In genomic region chr4:150406320-150406719, GRCm38 (mm10) we compare ENCODE assay signal across 10 mouse cellular contexts.
A peak's percentile ranks its signal among the peaks of the same experiment; 100 is the strongest.
DNase-seq lines count a peak whose midpoint lies in the region; ATAC-seq and TF ChIP-seq lines count a peak whose summit lies in the region.
"Had no signal": no experiment of that assay in that cellular context is flagged by ENCODE, and none has a peak within 500 bp of the region (broad histone marks: within the 10 kb centered on the region; RNA-seq: fewer than 3 reads in every experiment).

No protein-coding gene starts in this region.

- TF ChIP-seq CTCF in lung, postnatal 0 days (IDR thresholded peaks at IDR 0.05) = 0 out of 2 replicates have a peak, but pooled peaks have one; percentile 11

- ATAC-seq in lung, postnatal 0 days = no peak
- ATAC-seq in activated CD4-positive, CD25-positive, alpha-beta regulatory T cell, adult 4 months = peak; percentile 66
- ATAC-seq in liver, embryonic 13.5 days (ENCODE audit: low read depth) = peak; percentile 68

- H3K27ac ChIP-seq in lung, postnatal 0 days (ENCODE audit: low read length) = no peak overlapping the region
- H3K27ac ChIP-seq in liver, embryonic 13.5 days = peak overlapping the region; percentile 16; the same call in 1 of the 2 replicates

- no peak overlapping the region; the same call in 1 of the 2 replicates for H3K4me2 ChIP-seq in lung, postnatal 0 days (replicated peaks; ENCODE audit: low read depth, low read length)
- peak overlapping the region; percentile 52 for H3K4me2 ChIP-seq in liver, embryonic 13.5 days

- H3K36me3 ChIP-seq in lung, postnatal 0 days (ENCODE audit: insufficient read depth, low read length) = no peaks in the 10 kb centered on the region; the same call in 1 of the 2 replicates
- peaks cover 11% of the 10 kb centered on the region; the same call in 1 of the 2 replicates for H3K36me3 ChIP-seq in liver, embryonic 13.5 days

- DNase-seq in cerebellum, adult 9-10 months = peak; percentile 60
- no peak for DNase-seq in cerebellum, postnatal 4 days (ENCODE audit: low spot score in 2 of 2)
- DNase-seq in lung, postnatal 0 days (ENCODE audit: low spot score) = no peak
- no peak for DNase-seq in lung, postnatal 4 days
- DNase-seq in liver, embryonic 13.5 days = peak; percentile 62
- no peak for DNase-seq in left cerebral cortex, postnatal 10 days (ENCODE audit: extremely low spot score in 1 of 2, low spot score in 2 of 2)
- no peak for DNase-seq in ovary, postnatal 10 days (ENCODE audit: low spot score)
- DNase-seq: adrenal gland, adult 2 months; kidney, adult 9 months had no signal

- no peak for TF ChIP-seq EP300 in lung, postnatal 0 days (IDR thresholded peaks at IDR 0.05)

- H3K4me3 ChIP-seq in lung, postnatal 0 days (ENCODE audit: low read depth, low read length) = no peak overlapping the region
- H3K4me3 ChIP-seq in liver, embryonic 13.5 days (replicated peaks) = peak overlapping the region; percentile 14; the same call in 1 of the 2 replicates

- intact Hi-C loops in left cerebral cortex, postnatal 10 days (cut with DNase I) = loop anchor here (5.0 kb wide), 1 partner anchor 34 kb away; no protein-coding TSS in a partner anchor

- H3K9me3 ChIP-seq in lung, postnatal 0 days (ENCODE audit: low read length) = no peaks in the 10 kb centered on the region
- H3K9me3 ChIP-seq in liver, embryonic 13.5 days (replicated peaks) = no peaks in the 10 kb centered on the region

- no peaks in the 10 kb centered on the region for H3K27me3 ChIP-seq in lung, postnatal 0 days (replicated peaks; ENCODE audit: insufficient read depth, low read length)
- no peaks in the 10 kb centered on the region for H3K27me3 ChIP-seq in liver, embryonic 13.5 days

- peaks cover 26% of the 10 kb centered on the region; the same call in 1 of the 2 replicates for H3K4me1 ChIP-seq in lung, postnatal 0 days (ENCODE audit: insufficient read depth, low read depth, low read length)
- H3K4me1 ChIP-seq in liver, embryonic 13.5 days (replicated peaks) = peaks cover 59% of the 10 kb centered on the region

- WGBS in lung, postnatal 0 days = 52% methylated on average over 21 of the region's 21 CpGs
- WGBS in liver, embryonic 13.5 days (ENCODE audit: insufficient replicate concordance) = 27% methylated on average over 21 of the region's 21 CpGs

- H3K9ac ChIP-seq in lung, postnatal 0 days (replicated peaks; ENCODE audit: low read depth) = no peak overlapping the region
- peak overlapping the region; percentile 50 for H3K9ac ChIP-seq in liver, embryonic 13.5 days

Comparison
In these comparisons a context has a peak if more than half of its experiments do, and no peak if none do; other contexts are left out.
1. DNase-seq: peak in cerebellum, adult 9-10 months (single experiment) and liver, embryonic 13.5 days (single experiment); none in cerebellum, postnatal 4 days (0 of 2), lung, postnatal 0 days (single experiment), lung, postnatal 4 days (0 of 2), left cerebral cortex, postnatal 10 days (0 of 2) and ovary, postnatal 10 days (single experiment).